In genomic region chr12:26930155-26930867, GRCm38 (mm10) we compare ENCODE assay signal across 22 mouse cellular contexts.
"Had no signal": no experiment of that assay in that cellular context is flagged by ENCODE, and none has a peak within 500 bp of the region (broad histone marks: within the 10 kb centered on the region; RNA-seq: fewer than 3 reads in every experiment).

No protein-coding gene starts in this region.

- ATAC-seq: liver, postnatal 0 days; lung, postnatal 0 days had no signal

- H3K4me1 ChIP-seq: neural tube, embryonic 13.5 days had no signal

- H3K27me3 ChIP-seq: limb, embryonic 12.5 days; limb, embryonic 15.5 days; midbrain, embryonic 12.5 days; neural tube, embryonic 13.5 days had no signal

- H3K4me3 ChIP-seq: limb, embryonic 12.5 days; limb, embryonic 15.5 days; midbrain, embryonic 12.5 days; myocyte; neural tube, embryonic 13.5 days had no signal

- H3K9ac ChIP-seq: limb, embryonic 12.5 days; limb, embryonic 15.5 days; liver, embryonic 14.5 days; liver, postnatal 0 days; lung, embryonic 14.5 days; midbrain, embryonic 12.5 days; neural tube, embryonic 13.5 days had no signal

- DNase-seq: kidney, adult 9 months; kidney, postnatal 10 days; kidney, postnatal 36 days; left cerebral cortex, postnatal 4 days; liver, postnatal 0 days; lung, embryonic 14.5 days; right cerebral cortex, adult 18-20 months; right cerebral cortex, postnatal 14 days; right cerebral cortex, postnatal 4 days; thymus, adult 2 months; thymus, postnatal 14 days; thymus, postnatal 4 days had no signal

- H3K4me2 ChIP-seq: limb, embryonic 12.5 days; limb, embryonic 15.5 days; liver, embryonic 11.5 days; lung, embryonic 14.5 days; midbrain, embryonic 12.5 days; neural tube, embryonic 13.5 days had no signal

- H3K36me3 ChIP-seq: limb, embryonic 12.5 days; limb, embryonic 15.5 days; midbrain, embryonic 12.5 days; neural tube, embryonic 13.5 days had no signal

- H3K27ac ChIP-seq: limb, embryonic 12.5 days; limb, embryonic 15.5 days; liver, embryonic 14.5 days; macrophage; midbrain, embryonic 12.5 days; neural tube, embryonic 13.5 days; stomach, postnatal 0 days had no signal

- H3K9me3 ChIP-seq: limb, embryonic 12.5 days; limb, embryonic 15.5 days; midbrain, embryonic 12.5 days; neural tube, embryonic 13.5 days had no signal
